In genomic region chr7:81478261-81478660, GRCm38 (mm10) we compare ENCODE assay signal across 24 mouse cellular contexts. TPM values are rescaled to one million over a fixed set of nuclear protein-coding genes. Genes with fewer than 3 reads are reported as not detected.
DNase-seq lines count a peak whose midpoint lies in the region; ATAC-seq and TF ChIP-seq lines count a peak whose summit lies in the region.
"Not testable (repeated sequence)": the region's sequence is repeated elsewhere in the genome, so short reads cannot be mapped to it uniquely, and the experiment has no call there.
"Had no signal": no experiment of that assay in that cellular context is flagged by ENCODE, and none has a peak within 500 bp of the region (broad histone marks: within the 10 kb centered on the region; RNA-seq: fewer than 3 reads in every experiment).

No protein-coding gene starts in this region.

- H3K4me1 ChIP-seq in forebrain, embryonic 15.5 days; hindbrain, embryonic 16.5 days (ENCODE audit: control insufficient read depth, insufficient read depth, low read depth, low read length); kidney, postnatal 0 days (replicated peaks; ENCODE audit: insufficient read depth, low read length); midbrain, postnatal 0 days (ENCODE audit: insufficient read depth, low read length): not testable (repeated sequence)

- H3K27ac ChIP-seq in forebrain, embryonic 15.5 days (replicated peaks); hindbrain, embryonic 16.5 days (ENCODE audit: low read depth, low read length); kidney, postnatal 0 days; midbrain, postnatal 0 days (ENCODE audit: low read depth, low read length): not testable (repeated sequence)

- H3K9ac ChIP-seq in forebrain, embryonic 15.5 days (replicated peaks); hindbrain, embryonic 16.5 days (ENCODE audit: low read depth, low read length); kidney, postnatal 0 days (ENCODE audit: low read depth, low read length); midbrain, postnatal 0 days (replicated peaks; ENCODE audit: low read length, poor library complexity, severe bottlenecking): not testable (repeated sequence)

- TF ChIP-seq CTCF in kidney, postnatal 0 days (IDR thresholded peaks at IDR 0.05; ENCODE audit: low read depth) = 0 out of 2 replicates have a peak, but pooled peaks have one; percentile 9
- peak; percentile 28; the same call in 1 of the 2 replicates for TF ChIP-seq CTCF in midbrain, postnatal 0 days (IDR thresholded peaks at IDR 0.05)

- not testable (repeated sequence) for H3K4me3 ChIP-seq in forebrain, embryonic 15.5 days; hindbrain, embryonic 16.5 days (ENCODE audit: low read length); kidney, postnatal 0 days (replicated peaks; ENCODE audit: low read depth, low read length); midbrain, postnatal 0 days (ENCODE audit: low read depth, low read length)

- 0 out of 2 replicates have a peak, but pooled peaks have one; percentile 14 for ATAC-seq in forebrain, embryonic 15.5 days (replicated peaks)
- ATAC-seq in hindbrain, embryonic 16.5 days = peak; percentile 55; the same call in 1 of the 2 replicates
- ATAC-seq in kidney, postnatal 0 days (replicated peaks; ENCODE audit: low FRiP score, low read depth) = not testable (repeated sequence)
- peak; percentile 36; the same call in 1 of the 2 replicates for ATAC-seq in midbrain, postnatal 0 days (ENCODE audit: low FRiP score)

- DNase-seq in A20 (ENCODE audit: low read depth, low spot score) = peak; percentile 10
- peak; percentile 43 for DNase-seq in MN1 (ENCODE audit: low spot score)
- DNase-seq in cerebellum, postnatal 10 days = peak; percentile 35 to 53
- DNase-seq in gastrocnemius, adult 18-20 months (ENCODE audit: low spot score) = peak; percentile 15
- DNase-seq in kidney, postnatal 0 days (ENCODE audit: low spot score) = not testable (repeated sequence)
- DNase-seq in midbrain, postnatal 0 days (ENCODE audit: low spot score) = peak; percentile 39

- not testable (repeated sequence) for H3K4me2 ChIP-seq in forebrain, embryonic 15.5 days (replicated peaks); hindbrain, embryonic 16.5 days (ENCODE audit: low read length); kidney, postnatal 0 days (ENCODE audit: low read length); midbrain, postnatal 0 days (ENCODE audit: low read depth, low read length, poor library complexity, severe bottlenecking)

- H3K27me3 ChIP-seq in forebrain, embryonic 15.5 days = peaks cover 13% of the 10 kb centered on the region
- not testable (repeated sequence) for H3K27me3 ChIP-seq in hindbrain, embryonic 16.5 days (replicated peaks; ENCODE audit: control insufficient read depth, insufficient read depth, low read length); kidney, postnatal 0 days (ENCODE audit: insufficient read depth, low read length); midbrain, postnatal 0 days (ENCODE audit: insufficient read depth, low read length)

- peaks cover 17% of the 10 kb centered on the region for H3K36me3 ChIP-seq in forebrain, embryonic 15.5 days
- H3K36me3 ChIP-seq in hindbrain, embryonic 16.5 days (ENCODE audit: control insufficient read depth, insufficient read depth, low read length); kidney, postnatal 0 days (ENCODE audit: insufficient read depth, low read length): not testable (repeated sequence)
- H3K36me3 ChIP-seq in midbrain, postnatal 0 days (ENCODE audit: insufficient read depth, low read length) = peaks cover 24% of the 10 kb centered on the region

- H3K9me3 ChIP-seq in forebrain, embryonic 15.5 days; hindbrain, embryonic 16.5 days (ENCODE audit: control insufficient read depth, low read length); kidney, postnatal 0 days (replicated peaks; ENCODE audit: low read length); midbrain, postnatal 0 days (ENCODE audit: low read length): not testable (repeated sequence)

RNA-seq across cellular contexts. Expression of gene Ap3b2, which starts 15.5 kb away (rescaled TPM):
- polyA plus RNA-seq in forebrain, embryonic 15.5 days (2015; fragmentation: Nextera tagmentation; extraction: Ambion mirVana) = 119 and 120 TPM in 2 replicates
- total RNA-seq in gastrocnemius, adult 18-20 months (2021) = under 1 TPM; 0.11 to 0.36 TPM
- polyA plus RNA-seq in hindbrain, embryonic 16.5 days (2015; fragmentation: Nextera tagmentation; extraction: Ambion mirVana) = 149 and 164 TPM in 2 replicates
- 0.26 and 0.31 TPM in 2 replicates for polyA plus RNA-seq in kidney, postnatal 0 days (2015; fragmentation: Nextera tagmentation; extraction: Ambion mirVana)
- 192 and 206 TPM in 2 replicates for total RNA-seq in midbrain, postnatal 0 days (2014; rRNA removed)
- polyA plus RNA-seq in midbrain, postnatal 0 days (2015; fragmentation: Nextera tagmentation; extraction: Ambion mirVana) = 115 and 124 TPM in 2 replicates
- total RNA-seq: heart, adult 18-20 months had no signal
- polyA plus RNA-seq: activated CD4-positive, CD25-positive, alpha-beta regulatory T cell, adult 4 months; C2C12; G1E had no signal

RNA-seq across cellular contexts. Expression of gene BC048679, which starts 19.8 kb away (rescaled TPM):
- polyA plus RNA-seq in forebrain, embryonic 15.5 days (2015; fragmentation: Nextera tagmentation; extraction: Ambion mirVana) = not detected in 2 replicates
- total RNA-seq in gastrocnemius, adult 18-20 months (2021) = 1 to 10 TPM; 4.2 to 9.7 TPM
- not detected in 2 replicates for polyA plus RNA-seq in hindbrain, embryonic 16.5 days (2015; fragmentation: Nextera tagmentation; extraction: Ambion mirVana)
- not detected in 2 replicates for polyA plus RNA-seq in kidney, postnatal 0 days (2015; fragmentation: Nextera tagmentation; extraction: Ambion mirVana)
- total RNA-seq in midbrain, postnatal 0 days (2014; rRNA removed) = not detected in 2 replicates
- not detected in 2 replicates for polyA plus RNA-seq in midbrain, postnatal 0 days (2015; fragmentation: Nextera tagmentation; extraction: Ambion mirVana)
- total RNA-seq: adrenal gland, adult 2 months; adrenal gland, postnatal 25 days; common myeloid progenitor, adult 5-6 weeks; G1E; heart, adult 18-20 months; heart, postnatal 10 days; heart, postnatal 4 days had no signal
- polyA plus RNA-seq: activated CD4-positive, CD25-positive, alpha-beta regulatory T cell, adult 4 months; adrenal gland, adult 2 months; C2C12; cerebellum, adult 2 months; embryonic facial prominence, embryonic 12.5 days; forebrain, embryonic 12.5 days; G1E; heart, embryonic 10.5 days; heart, embryonic 14.5 days; hindbrain, embryonic 12.5 days; intestine, embryonic 16.5 days had no signal

RNA-seq across cellular contexts. Expression of gene Cpeb1, which starts 23.0 kb away (rescaled TPM):
- 2.0 and 2.1 TPM in 2 replicates for polyA plus RNA-seq in forebrain, embryonic 15.5 days (2015; fragmentation: Nextera tagmentation; extraction: Ambion mirVana)
- total RNA-seq in gastrocnemius, adult 18-20 months (2021) = 10 to 100 TPM; 47.5 to 67.3 TPM
- 8.3 and 8.4 TPM in 2 replicates for polyA plus RNA-seq in hindbrain, embryonic 16.5 days (2015; fragmentation: Nextera tagmentation; extraction: Ambion mirVana)
- polyA plus RNA-seq in kidney, postnatal 0 days (2015; fragmentation: Nextera tagmentation; extraction: Ambion mirVana) = 0.39 and 0.80 TPM in 2 replicates
- total RNA-seq in midbrain, postnatal 0 days (2014; rRNA removed) = 10.0 and 11.7 TPM in 2 replicates
- polyA plus RNA-seq in midbrain, postnatal 0 days (2015; fragmentation: Nextera tagmentation; extraction: Ambion mirVana) = 7.3 and 8.5 TPM in 2 replicates
- total RNA-seq: common myeloid progenitor, adult 5-6 weeks had no signal
- polyA plus RNA-seq: activated CD4-positive, CD25-positive, alpha-beta regulatory T cell, adult 4 months; G1E had no signal

Comparison
In these comparisons a context has a peak if more than half of its experiments do, and no peak if none do; other contexts are left out.
1. RNA of gene Ap3b2, which starts 15.5 kb away (polyA plus RNA-seq): 149 to 164 TPM in hindbrain, embryonic 16.5 days, 119 to 120 TPM in forebrain, embryonic 15.5 days and 115 to 124 TPM in midbrain, postnatal 0 days; 0.26 to 0.31 TPM in kidney, postnatal 0 days; every median in the first group is over 10 times any median in the second.